Comparison of ENCODE assay signal across 24 mouse cellular contexts in genomic region chr5:27635941-27636340, GRCm38 (mm10).
DNase-seq lines count a peak whose midpoint lies in the region; ATAC-seq and TF ChIP-seq lines count a peak whose summit lies in the region.
"Had no signal": no experiment of that assay in that cellular context is flagged by ENCODE, and none has a peak within 500 bp of the region (broad histone marks: within the 10 kb centered on the region; RNA-seq: fewer than 3 reads in every experiment).

No protein-coding gene starts in this region.

- WGBS in cerebellum, adult 2 months: 29% methylated on average over 2 of the region's 2 CpGs

- no peak for TF ChIP-seq POLR2A in cerebellum, adult 2 months (IDR thresholded peaks at IDR 0.05; ENCODE audit: borderline replicate concordance, insufficient read depth, low read length)

- ATAC-seq in cerebellum, adult (ENCODE audit: insufficient number of reproducible peaks, low FRiP score, low TSS enrichment): no peak; the same call in 1 of the 2 replicates
- ATAC-seq: CD4-positive, CD25-positive, alpha-beta regulatory T cell, adult 4 months; forebrain, embryonic 13.5 days; forebrain, embryonic 16.5 days; intestine, embryonic 15.5 days had no signal

- no peaks in the 10 kb centered on the region for H3K27me3 ChIP-seq in cerebellum, adult 2 months (ENCODE audit: control insufficient read depth, insufficient read depth, low read length)
- H3K27me3 ChIP-seq: forebrain, embryonic 13.5 days; heart, embryonic 12.5 days; heart, embryonic 15.5 days; hindbrain, embryonic 12.5 days; hindbrain, embryonic 15.5 days; intestine, embryonic 15.5 days had no signal

- intact Hi-C loops in gastrocnemius, postnatal 14 days (cut with DNase I; ENCODE audit: low total_unique reads): no loop called here

- H3K4me3 ChIP-seq in cerebellum, adult 2 months (replicated peaks; ENCODE audit: insufficient read depth, low read depth, low read length): no peak overlapping the region
- H3K4me3 ChIP-seq in layer of hippocampus, adult 2 months: no peak overlapping the region
- H3K4me3 ChIP-seq: forebrain, embryonic 10.5 days; forebrain, embryonic 13.5 days; heart, embryonic 12.5 days; heart, embryonic 15.5 days; hindbrain, embryonic 12.5 days; hindbrain, embryonic 15.5 days; intestine, embryonic 15.5 days had no signal

- no peak for TF ChIP-seq CTCF in cerebellum, adult 2 months (IDR thresholded peaks at IDR 0.05; ENCODE audit: borderline replicate concordance, insufficient read depth, low read depth, low read length)
- TF ChIP-seq CTCF in layer of hippocampus, adult 2 months (conservative IDR thresholded peaks at IDR 0.05): no peak

- H3K27ac ChIP-seq in cerebellum, adult 2 months (ENCODE audit: insufficient read depth, low read length): no peak overlapping the region
- H3K27ac ChIP-seq in layer of hippocampus, adult 2 months: peak overlapping the region; percentile 43; the same call in 1 of the 2 replicates
- H3K27ac ChIP-seq: forebrain, embryonic 10.5 days; forebrain, embryonic 13.5 days; heart, embryonic 15.5 days; hindbrain, embryonic 12.5 days; hindbrain, embryonic 15.5 days; intestine, embryonic 15.5 days had no signal

- H3K4me1 ChIP-seq in cerebellum, adult 2 months (ENCODE audit: control insufficient read depth, insufficient read depth, low read length): peaks cover 4% of the 10 kb centered on the region; the same call in 1 of the 2 replicates
- H3K4me1 ChIP-seq: forebrain, embryonic 10.5 days; forebrain, embryonic 13.5 days; heart, embryonic 12.5 days; heart, embryonic 15.5 days; hindbrain, embryonic 12.5 days; hindbrain, embryonic 15.5 days; intestine, embryonic 15.5 days had no signal

- DNase-seq in cerebellum, adult 2 months: peak; percentile 36 to 68
- DNase-seq in layer of hippocampus, adult 2 months (ENCODE audit: low spot score in 2 of 2): no peak
- no peak for DNase-seq in layer of hippocampus, adult 9-10 months (ENCODE audit: low spot score)
- peak; percentile 61 for DNase-seq in cerebellum, adult 9-10 months
- DNase-seq in cerebellum, postnatal 10 days: peak; percentile 48 to 58
- DNase-seq in gastrocnemius, postnatal 14 days: no peak
- no peak for DNase-seq in left cerebral cortex, adult 18-20 months (ENCODE audit: low spot score in 2 of 2)
- DNase-seq: adrenal gland, adult 2 months; adrenal gland, postnatal 14 days; gastrocnemius, postnatal 10 days; heart, adult 18-20 months; heart, postnatal 14 days; heart, postnatal 4 days; kidney, adult 11 months had no signal

Comparison
In these comparisons a context has a peak if more than half of its experiments do, and no peak if none do; other contexts are left out.
1. DNase-seq: peak in cerebellum, adult 2 months (2 of 2), cerebellum, adult 9-10 months (single experiment) and cerebellum, postnatal 10 days (2 of 2); none in layer of hippocampus, adult 2 months (0 of 2), layer of hippocampus, adult 9-10 months (single experiment), gastrocnemius, postnatal 14 days (single experiment) and left cerebral cortex, adult 18-20 months (0 of 2).